Mouse (Mus musculus): ENCODE measurements around the gene Rps15.
A peak's percentile ranks its signal among the peaks of the same experiment; 100 is the strongest.
"Not testable (repeated sequence)": the region's sequence is repeated elsewhere in the genome, so short reads cannot be mapped to it uniquely, and the experiment has no call there.

The Rps15 gene

DNA sequence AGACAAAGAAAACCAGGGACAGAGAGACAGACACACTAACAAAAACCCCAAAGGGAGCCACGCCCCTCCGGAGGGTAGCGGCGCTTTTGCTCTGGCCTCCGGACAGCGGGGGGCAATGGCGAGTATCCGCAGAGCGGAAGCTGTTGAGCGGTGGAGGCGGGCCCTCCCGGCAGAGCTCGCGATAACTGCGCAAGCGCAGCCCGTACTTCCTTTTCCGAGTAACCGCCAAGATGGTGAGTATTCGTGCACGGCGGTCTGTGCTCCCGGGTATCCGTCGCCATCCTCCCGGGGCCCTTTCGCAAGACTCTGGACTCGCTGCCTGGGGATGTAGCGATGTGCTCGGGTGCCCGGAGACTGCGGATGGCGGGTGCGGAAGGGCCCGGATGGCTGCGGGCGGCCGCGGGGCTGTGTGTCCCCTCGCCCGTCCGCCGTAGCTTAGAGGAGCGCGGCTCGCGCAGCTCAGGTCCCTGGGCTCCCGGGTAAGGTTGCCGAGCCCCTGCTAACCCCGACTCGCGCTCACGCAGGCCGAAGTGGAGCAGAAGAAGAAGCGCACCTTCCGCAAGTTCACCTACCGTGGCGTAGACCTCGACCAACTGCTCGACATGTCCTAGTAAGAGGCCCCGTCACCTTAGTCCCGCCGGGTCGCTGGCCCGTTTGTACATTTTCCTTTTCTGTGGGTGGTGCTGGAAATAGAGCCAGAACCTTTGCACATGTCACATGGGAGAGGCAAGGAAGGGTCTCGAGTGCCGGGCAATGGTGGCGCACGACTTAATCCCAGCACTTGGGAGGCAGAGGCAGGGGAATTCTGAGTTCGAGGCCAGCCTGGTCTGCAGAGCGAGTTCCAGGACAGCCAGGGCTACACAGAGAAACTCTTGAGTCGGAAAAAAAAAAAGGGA is at the start of gene Rps15:
Gene Rps15 (plus strand): TSS at position 203 of the 896 bp plus-strand sequence.
- DNase-seq: peak; percentile 94

DNA sequence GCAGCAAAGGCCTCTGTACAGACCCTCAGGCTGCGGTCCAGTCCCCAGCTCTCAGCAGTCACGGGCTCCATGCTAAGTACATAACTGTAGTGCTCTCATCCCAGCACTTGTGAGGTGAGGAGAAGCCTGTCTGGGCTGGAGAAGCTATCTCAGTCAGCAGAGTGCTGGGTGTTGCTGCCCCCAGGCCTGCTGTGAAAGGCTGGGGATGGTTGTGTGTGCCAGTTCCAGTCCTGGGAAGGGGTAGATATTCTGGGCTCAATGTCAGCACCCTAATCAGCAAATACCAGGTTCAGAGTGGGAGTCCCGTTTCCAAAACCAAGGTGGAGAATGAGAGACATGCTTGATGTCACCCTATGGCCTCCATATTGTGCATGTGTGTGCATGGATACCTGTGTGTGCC is 49.6 kb upstream of the Rps15 start:
- no peak for DNase-seq

DNA sequence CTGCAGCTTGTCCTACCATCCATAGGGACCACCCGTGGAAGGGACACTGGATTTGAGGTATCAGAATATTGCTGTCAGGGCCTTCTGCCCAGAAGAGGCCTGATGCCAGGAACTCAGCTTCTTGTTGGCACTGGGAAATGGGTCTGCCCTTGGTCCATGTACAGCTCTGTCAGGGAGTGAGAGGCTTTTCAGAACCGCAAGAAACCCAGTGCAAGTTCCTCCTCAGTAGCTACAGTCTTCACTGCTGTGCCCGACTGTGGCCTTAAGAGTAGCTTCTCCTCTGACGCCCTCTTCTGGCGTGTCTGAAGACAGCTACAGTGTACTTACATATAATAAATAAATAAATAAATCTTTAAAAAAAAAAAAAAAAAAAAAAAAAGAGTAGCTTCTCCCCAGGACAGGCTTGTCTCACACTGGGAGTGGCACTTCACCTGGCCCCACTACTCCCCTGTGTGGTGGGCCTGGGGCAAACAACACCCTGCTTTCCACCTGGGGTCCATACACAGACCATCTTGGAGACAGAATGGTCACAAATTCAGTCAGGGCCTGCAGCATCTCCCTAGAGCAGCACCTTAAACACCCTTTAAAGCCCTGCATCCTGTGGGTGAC is 47.4 kb upstream of the Rps15 start:
- DNase-seq: peak; percentile 72

DNA sequence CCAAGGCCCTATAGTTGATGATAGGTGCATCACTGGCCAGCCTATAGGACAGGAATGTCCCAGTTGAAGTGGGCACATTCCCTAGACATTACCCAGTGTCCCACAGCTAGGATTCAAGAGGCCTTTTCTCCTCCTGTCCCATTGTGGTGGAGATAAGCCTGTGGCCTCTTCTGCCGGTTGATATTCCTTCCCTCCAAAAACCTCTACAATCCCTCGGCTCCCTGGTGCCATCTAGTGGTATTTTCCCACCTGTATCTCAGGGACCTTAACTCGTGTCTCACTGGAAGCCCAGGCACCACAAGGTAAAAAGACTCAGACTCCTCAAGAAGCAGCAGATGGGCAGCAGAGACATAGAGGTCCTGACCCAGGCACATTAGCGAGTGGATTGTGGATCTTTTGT is 46.7 kb upstream of the Rps15 start:
- peak; percentile 94 for DNase-seq

DNA sequence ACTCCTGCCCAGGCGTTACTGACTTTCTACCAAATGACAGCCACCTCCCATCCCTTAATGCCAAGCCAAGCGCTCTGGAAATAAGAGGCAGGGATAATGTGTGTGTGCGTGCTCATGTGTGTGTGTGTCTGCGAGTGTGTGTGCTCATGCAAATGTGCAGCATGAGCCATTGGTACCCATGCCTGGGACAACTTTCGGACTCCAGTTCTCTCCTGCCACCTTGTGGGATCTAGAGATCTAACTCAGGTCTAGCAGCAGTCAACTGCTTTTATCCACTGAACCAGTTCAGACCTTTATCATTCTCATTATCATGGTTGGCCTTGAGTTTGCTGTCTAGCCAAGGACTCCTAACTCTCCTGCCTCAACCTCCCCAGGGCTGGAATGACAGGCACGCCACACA is 44.4 kb upstream of the Rps15 start:
- no peak for DNase-seq

DNA sequence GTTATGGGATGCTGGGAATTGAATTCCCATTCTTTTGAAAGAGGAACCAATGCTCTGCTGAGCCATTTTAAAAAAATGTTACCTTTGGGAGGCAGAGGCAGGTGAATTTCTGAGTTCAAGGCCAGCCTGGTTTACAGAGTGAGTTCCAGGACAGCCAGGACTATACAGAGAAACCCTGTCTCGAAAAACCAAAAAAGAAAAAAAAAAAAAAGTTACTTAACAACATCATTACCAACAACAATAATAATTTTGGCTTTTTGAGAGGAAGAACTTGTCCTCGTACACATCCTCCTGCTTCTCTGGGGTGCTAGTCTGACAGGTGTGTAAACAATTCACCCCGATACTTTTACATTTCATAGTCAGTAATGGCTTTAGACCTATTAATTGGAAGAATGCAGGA is 43.8 kb upstream of the Rps15 start:
- not testable (repeated sequence) for DNase-seq

DNA sequence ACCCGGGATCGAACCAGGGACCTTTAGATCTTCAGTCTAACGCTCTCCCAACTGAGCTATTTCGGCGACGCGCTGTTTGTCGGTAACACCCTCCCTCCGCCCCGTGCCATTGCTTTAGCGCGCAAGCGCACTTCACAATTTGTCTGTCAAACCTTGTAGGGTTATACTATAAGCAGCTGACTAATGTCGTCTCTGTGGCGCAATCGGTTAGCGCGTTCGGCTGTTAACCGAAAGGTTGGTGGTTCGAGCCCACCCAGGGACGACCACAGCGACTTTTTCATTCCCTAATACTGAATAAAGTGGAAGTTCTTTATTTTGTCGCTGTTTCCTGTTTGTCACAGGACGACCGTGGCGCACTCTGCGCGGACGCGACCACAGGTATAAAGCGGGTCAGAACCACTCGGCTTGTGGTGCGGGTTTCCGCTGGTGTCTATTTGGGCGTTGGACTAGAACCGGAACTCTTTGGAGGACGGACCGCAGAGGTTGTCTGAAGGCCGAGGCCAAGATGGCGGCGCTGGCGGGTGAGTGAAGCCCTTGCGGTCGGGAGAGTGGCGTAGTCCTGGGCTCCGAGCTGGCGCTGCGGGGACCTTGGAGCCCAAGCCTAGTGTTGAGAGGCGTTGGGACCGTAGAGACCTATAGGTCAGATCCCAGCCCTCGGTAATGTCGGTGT is 43.1 kb upstream of the Rps15 start, which contains the start of gene Ndufs7:
Gene Ndufs7 (plus strand): TSS at position 151 of the 670 bp plus-strand sequence.
- DNase-seq: peak; percentile 99

DNA sequence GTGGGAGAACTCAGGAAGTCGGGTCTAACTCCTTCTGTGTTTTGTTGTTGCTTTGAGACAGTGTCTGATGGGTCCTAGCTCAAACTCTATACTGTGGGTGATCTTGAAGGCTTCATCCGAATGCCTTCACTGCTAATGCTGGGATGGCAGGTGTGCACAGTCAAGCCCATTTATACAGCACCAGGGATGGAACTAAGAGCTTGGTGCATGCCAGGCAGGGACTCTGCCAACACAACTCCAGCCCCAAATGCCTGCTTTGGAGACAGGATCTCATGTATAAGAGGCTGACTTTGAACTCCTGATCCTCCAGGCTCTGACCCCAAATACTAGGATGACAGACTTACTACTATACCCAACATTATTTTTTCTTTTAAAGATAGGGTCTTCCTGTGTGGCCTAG is 42.2 kb upstream of the Rps15 start:
- DNase-seq: no peak

DNA sequence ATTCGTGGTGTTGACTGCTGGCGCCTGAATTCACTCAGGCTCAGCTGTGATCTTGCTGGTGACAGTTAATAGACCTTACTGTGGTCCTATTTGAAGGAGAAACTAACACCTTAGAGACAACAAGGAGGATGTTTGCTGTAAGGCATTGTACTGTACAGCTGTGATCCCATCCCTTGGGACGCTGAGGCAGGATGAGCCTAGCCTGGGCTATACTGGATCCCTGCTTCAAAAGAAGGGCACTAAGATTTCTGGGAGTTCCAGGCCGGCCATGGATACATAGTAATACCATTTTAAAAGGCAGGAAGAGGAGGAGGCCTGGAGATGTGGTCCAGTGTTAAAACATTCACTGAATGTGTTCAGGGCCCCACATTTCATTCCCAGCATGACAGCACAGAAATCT is 41.7 kb upstream of the Rps15 start:
- no peak for DNase-seq

DNA sequence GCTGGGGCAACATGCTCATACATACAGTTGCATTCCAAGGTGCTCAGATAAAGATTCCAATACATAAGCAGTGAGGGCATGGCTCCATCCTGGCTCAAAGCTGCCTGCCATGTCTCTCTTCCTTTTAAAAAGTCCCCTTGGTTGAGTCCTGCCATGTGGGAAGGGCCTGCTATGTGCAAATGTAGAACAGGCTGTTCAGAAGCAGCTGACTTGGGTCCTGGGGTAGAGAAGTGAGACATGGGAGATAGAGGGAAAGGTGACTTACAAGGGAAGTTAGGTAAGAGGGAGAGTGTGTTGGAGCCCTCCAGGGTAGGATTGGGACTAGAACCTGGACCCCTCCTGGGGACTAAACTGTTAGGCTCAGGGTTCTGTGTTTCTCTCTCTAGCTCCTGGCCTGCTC is 40.2 kb upstream of the Rps15 start:
- DNase-seq: no peak

DNA sequence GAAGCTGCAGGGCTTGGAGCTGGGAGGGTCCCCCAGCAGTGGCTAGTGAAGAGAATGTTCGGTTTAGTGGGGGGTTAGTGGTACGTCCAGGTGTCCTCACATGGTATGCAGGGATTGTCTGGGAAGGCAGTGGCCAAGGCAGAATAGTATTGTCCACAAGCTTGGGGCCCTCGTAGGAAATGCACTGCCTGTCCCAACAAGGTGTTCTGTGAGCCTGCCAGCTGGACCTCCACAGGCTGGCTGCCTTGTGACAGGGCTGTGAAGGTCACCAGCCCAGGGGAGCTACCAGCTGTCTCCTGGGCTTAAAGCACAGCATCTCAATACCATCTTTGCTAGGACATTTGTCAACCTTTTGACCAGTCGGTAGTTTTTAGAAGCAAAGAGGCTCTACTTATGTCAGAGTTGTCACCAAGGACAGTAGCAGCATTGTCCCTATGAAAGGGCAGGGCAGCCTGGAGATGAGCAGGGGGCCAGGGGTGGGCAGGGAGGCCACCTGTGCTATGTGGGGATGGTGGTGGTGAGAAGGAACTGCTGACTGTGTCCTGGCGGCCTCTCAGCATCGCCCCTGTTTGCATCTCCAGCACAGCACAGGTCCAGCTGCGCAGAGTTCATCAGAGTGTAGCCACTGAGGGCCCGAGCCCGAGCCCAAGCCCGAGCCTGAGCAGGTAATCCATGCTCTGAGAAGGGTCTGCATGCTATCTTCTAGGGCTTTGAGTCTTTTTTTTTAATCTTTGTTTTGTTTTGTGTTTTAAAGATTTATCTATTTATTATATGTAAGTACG is 39.6 kb upstream of the Rps15 start:
- DNase-seq: no peak

DNA sequence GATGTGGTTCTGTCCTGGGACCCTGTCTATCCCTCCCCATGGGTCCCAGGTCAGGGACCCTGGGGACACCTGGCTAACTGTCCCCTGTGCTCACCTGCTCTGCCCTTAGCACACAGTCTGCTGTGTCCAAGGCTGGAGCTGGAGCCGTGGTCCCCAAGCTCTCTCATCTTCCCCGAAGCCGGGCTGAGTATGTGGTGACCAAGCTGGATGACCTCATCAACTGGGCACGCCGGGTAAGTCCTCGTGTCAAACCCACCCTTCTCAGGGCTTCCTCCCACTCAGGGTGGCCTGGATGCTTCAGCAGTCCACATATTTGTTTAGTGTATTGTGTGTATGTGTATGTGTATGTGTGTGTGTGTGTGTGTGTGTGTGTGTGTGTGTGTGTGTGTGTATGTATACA is 38.7 kb upstream of the Rps15 start:
- DNase-seq: no peak

DNA sequence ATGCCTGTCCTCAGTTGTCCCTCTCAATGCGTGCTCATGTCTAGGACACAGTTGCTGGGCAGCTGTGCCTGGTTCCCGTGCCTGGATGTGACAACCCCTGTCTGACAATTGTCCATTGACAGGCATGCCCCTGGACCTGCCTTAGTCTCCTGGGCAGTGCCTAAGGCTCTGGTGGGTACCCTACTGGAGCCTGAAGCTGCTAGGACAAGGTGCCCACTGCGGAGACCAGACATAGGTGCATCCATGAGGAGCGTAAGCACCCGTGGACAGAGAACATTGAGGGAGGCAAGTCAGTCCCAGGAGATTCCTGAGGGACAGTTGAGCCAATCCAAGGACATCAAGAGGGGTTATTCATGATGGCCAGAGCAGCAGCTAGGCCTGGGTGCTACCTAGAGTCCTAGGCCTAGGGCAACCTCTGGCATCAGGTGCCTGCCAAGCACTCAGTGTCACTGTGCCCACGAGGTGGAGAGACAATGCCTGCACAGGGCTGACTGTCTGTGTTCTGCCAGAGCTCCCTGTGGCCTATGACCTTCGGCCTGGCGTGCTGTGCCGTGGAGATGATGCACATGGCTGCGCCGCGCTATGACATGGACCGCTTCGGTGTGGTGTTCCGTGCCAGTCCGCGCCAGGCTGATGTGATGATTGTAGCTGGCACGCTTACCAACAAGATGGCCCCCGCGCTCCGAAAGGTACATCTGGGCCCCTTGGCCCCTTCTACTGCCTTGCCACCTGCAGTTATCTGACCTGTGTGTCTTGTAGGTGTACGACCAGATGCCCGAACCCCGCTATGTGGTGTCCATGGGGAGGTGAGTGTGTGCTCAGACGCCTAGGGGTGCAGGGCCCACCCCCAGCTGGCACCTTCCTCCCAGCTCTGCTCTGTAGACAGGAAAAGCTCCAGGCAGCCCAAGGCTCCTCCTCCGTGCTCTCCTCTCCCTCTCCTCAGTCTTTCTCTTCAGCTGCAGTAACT is 37.6 kb upstream of the Rps15 start:
- no peak for DNase-seq

DNA sequence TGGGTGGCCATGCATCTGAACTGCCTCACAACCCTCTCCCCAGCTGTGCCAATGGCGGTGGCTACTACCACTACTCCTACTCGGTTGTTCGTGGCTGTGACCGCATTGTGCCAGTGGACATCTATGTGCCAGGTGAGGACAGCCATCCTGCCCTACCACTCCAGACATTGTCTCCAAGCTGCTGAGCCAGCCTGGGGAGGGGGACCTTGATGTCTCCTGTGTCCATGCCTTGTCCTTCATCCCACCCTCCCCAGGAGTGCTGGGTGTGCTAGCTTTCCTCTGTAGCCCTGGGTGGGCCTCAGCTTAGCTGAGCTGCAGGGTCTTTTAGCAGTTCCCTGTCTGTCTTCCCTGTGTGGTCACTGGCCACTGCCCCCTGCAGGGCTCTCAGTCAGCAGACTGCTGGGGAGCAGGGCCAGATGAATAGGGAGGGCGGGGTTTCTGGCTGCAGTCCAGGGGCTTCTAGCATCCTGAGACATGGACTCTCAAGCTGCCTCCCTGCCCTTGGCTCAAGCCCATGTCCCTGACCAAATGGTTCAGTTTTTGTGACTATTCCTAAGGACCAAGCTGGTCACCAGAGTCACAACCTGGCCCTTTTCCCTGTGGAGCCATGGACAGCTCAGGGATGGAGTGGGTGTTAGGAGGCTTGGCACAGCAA is 36.2 kb upstream of the Rps15 start:
- DNase-seq: no peak

DNA sequence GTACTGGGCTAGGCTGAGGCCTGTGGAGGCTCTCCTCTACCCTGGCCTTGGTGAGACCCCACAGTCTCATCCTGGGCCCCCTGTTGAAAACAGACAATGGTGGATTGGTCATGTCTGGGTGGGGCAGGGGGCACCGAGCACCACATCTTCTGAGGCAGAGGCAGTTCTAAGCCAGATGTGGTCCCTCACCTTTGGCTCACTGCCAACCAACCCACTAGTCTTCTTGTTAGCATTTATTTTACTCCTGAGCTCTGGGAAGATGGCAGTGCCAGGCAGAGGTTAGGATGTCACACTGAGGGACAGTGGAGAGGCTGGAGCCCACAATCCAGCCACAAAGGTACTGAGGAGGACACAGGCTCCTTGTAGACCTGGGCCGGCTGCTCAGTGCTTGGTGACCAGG is 34.3 kb upstream of the Rps15 start:
- DNase-seq: peak; percentile 62

DNA sequence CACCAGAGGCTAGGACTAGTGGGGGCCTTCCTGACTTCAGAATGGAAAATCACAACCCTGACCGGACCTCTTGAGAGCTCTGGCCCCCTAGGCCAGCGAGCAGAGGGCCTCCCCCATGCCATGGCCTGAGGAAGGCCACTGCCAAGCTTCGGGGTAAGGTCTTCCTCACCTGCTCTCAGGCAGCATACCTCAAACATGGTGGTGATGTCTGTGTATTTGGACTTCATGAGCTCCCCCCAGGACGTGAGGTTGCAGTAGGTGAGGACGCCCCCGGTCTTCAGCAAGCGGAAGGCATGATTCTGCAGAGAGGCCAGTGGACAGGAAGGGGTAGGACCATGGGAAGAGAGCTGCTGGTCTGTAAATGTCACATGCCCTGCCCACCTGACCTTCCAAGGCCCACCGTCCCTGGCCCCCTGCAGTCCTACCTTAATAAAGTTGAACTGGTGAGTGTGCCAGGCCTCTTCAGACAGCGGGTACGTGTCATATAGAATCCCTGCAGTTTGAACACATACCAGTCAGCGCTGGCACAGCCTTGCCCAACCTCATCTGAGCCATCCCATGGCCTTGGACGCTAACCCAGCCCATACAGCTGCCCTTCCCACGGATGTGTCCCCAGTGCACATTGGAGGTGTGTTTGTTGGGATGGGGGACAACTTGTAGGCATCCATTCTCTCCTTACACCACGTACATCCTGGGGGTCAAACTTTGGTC is 33.3 kb upstream of the Rps15 start:
- peak; percentile 66 for DNase-seq

DNA sequence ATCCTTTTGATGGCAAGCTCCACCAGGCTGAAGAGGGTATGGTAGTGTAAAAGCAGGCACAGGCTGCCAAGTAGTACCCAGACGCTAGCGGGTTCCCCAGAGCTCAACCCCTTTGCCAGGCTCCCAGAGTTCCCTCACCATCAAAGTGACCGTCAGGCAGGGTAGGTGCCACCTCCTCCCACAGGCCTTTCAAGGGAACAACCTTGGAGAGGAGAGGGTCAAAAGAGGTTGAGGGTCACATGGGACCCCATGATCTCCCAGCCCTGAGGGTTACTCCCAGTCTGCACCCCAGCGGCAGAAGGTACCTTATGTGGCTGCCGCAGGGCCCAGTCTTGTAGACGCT is 32.8 kb upstream of the Rps15 start:
- DNase-seq: no peak

DNA sequence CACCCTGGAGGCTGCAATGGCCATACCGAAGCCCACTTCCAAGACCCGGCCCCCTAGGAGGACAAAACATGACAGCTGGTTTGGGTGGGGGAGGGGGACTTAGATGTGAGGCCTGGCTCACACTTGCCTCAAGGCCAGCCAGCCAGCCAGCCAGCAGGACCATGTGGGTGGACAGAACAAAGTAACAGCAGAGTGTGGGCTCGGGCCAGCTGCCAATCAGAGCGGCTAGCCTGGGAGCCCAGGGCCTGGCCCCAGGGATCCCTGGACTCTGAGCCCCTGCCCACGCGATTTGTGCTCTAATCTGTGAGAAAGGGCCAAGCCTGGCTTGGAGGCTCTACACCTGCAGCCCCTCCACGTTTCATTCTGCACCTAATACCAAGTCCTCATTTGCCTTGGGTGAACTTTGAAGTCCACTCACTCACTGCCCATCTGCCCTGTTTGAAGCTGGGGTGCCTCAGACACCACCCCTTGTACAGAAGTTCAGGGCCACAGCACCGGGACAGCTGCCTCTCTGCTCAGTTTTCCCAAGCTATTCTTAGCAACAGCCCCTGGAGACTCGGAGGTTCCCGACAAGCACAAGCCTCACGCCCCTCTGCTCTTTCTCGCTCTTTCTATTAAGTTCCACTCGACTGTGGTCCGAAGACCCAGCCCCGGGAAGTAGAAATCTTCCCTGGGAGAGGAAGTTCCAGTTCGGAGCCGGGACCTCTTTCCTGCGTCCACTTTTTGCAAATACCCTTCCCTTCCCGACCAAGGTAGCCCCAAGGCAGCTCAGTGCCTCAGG is 32.2 kb upstream of the Rps15 start:
- DNase-seq: peak; percentile 83

DNA sequence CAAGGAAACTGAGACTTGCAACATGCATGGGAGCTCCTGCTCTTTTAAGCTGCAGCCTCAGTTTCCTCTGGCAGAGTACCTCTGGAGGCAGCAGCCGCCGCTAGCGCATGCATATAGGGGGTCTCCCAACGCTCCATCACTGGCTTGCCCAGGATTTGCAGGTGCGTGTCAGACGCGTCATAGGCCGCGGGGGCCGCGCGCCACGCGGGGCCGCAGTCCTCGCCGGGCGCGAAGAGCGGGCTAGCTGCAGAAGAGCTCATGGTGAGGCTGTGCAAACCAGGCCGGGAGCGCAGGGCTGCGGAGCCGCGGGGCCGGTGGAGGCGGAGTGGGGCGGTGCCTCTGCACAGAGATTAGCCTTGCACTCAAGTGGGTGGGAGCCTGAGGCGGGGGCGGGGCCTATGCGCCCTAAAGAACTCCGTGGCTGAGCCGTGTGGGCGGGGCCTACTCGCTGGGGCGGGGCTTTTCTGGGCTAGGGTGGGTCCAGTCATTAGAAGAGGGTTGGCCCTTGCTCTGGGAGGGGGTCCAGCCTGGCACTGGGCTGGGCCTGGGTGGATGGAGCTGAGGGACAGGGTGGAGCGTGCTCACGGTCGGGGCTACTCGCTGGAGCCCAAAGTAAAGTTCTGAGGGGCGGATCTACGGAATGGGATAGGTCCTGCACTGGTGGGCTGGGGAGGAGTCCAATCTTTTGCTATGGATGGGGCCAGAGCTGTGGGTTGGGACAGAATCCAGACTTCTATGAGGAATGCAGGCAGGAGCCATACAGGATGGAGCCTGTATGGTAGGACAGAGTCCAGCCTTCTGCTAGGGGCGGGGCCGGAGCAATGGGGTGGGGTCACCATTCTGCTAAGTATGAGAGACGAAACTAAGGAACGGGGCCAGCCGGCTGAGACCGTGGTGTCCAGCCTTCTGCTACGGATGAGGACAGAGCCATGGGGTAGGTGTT is 31.3 kb upstream of the Rps15 start, which contains the start of the genes Gamt and Dazap1:
Gene Gamt (minus strand): TSS at position 371 of the 943 bp plus-strand sequence.
Gene Dazap1 (plus strand): TSS at position 845 of the 943 bp plus-strand sequence.
- DNase-seq: peak; percentile 93
